Mouse (Mus musculus) embryonic stem cell, embryonic (primary cell): Measurements from ENCODE around the gene H2-Q7.

Experiments
- CTCF ChIA-PET, 4 experiments: fragments of 300-600 bp in 2 of 4; fragments of 350-600 bp in 2 of 4; sonication (Branson Sonifier 250); formaldehyde crosslinking; loops; one replicate each; lab custom pipeline; 2022; ENCODE audit warnings: inconsistent platforms in 2 of 4; lab: Charles Lee
- POLR2A ChIA-PET, 4 experiments: fragments of 300-600 bp in 2 of 4; fragments of 350-600 bp in 2 of 4; sonication (Branson Sonifier 250); formaldehyde crosslinking; loops; one replicate each; lab custom pipeline; 2022; ENCODE audit warnings: antibody characterized with exemption in 4 of 4, inconsistent platforms in 1 of 4; lab: Charles Lee

Gene H2-Q7

DNA sequence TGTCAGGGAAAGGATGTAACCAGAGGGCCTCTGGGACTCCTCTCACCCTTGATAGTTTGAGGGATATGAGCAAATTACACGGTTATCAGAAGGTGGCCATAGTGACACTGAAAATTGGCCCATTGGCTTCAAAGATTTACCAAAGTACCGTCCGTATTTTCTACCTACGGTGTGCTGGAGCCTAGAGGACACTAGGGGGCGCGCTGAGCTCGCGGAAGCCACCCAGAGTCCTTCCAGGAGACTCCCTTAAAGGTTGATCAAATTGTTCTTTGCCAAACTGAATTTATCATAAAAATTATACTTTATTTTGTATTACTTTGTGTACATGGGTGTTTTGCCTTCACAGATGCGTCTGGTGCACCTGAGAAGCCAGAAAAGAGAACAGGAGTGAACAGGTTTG lies 45.1 kb downstream of the H2-Q7 start:
- POLR2A ChIA-PET = interaction anchor here in 3 of 4 experiments (0.9 to 24.5 kb wide), 11 partner anchors 8 to 95 kb away, joined by 3 to 630 read pairs (median 5); partner anchors contain the start of genes Pou5f1 (in 2 of the 3), Cchcr1 (in 1 of the 3), Psors1c2 (in 1 of the 3) and Tcf19 (in 1 of the 3)
- CTCF ChIA-PET = interaction anchor here (0.5 to 4.3 kb wide), 41 partner anchors 8 to 765 kb away, joined by 3 to 46 read pairs (median 4); partner anchors contain the start of genes Cchcr1 (in 1 of the 4), Pou5f1 (in 1 of the 4) and Tcf19 (in 1 of the 4)

- CTCF ChIA-PET = interaction anchor here (0.5 to 4.3 kb wide), 25 partner anchors 9 to 402 kb away, joined by 3 to 46 read pairs (median 4); partner anchors contain the start of genes Cchcr1 (in 1 of the 4), Flot1 (in 1 of the 4), Pou5f1 (in 1 of the 4) and Tcf19 (in 1 of the 4)
Measured at GRCm38 (mm10) chr17:35485702-35486101, 46.7 kb downstream of the H2-Q7 start.

GRCm38 (mm10) chr17:35486726-35487125 lies 47.8 kb downstream of the H2-Q7 start:
- ChIA-PET CTCF (interaction anchor here in 3 of 4 experiments (0.6 to 4.3 kb wide), 8 partner anchors 17 to 257 kb away, joined by 3 to 46 read pairs (median 9); partner anchors contain the start of gene Pou5f1 (in 1 of the 3)), POLR2A (interaction anchor here (0.6 to 24.5 kb wide), 11 partner anchors 10 to 192 kb away, joined by 3 to 630 read pairs (median 9); partner anchors contain the start of genes Pou5f1 (in 2 of the 4), Cchcr1 (in 1 of the 4) and Tcf19 (in 1 of the 4))

More at GRCm38 (mm10) chr17:35485702-35486101, 46.7 kb downstream of the H2-Q7 start:
- POLR2A ChIA-PET = interaction anchor here (0.5 to 24.5 kb wide), 17 partner anchors 8 to 352 kb away, joined by 3 to 630 read pairs (median 5); partner anchors contain the start of genes Pou5f1 (in 3 of the 4), Cchcr1 (in 1 of the 4) and Tcf19 (in 1 of the 4)

- ChIA-PET POLR2A (interaction anchor here in 3 of 4 experiments (0.6 to 24.5 kb wide), 20 partner anchors 9 to 349 kb away, joined by 3 to 630 read pairs (median 5); partner anchors contain the start of genes Pou5f1 (in 3 of the 3), Cchcr1 (in 2 of the 3), Tcf19 (in 2 of the 3) and Cdsn (in 1 of the 3)), CTCF (interaction anchor here (0.6 to 3.8 kb wide), 24 partner anchors 9 to 301 kb away, joined by 3 to 36 read pairs (median 5); partner anchors contain the start of gene Pou5f1 (in 1 of the 4))
Measured at GRCm38 (mm10) chr17:35488041-35488440, 49.1 kb downstream of the H2-Q7 start.

- POLR2A ChIA-PET = interaction anchor here (0.7 to 24.5 kb wide), 29 partner anchors 10 to 103 kb away, joined by 3 to 630 read pairs (median 5); partner anchors contain the start of genes Pou5f1 (in 3 of the 4), Tcf19 (in 3 of the 4), Cchcr1 (in 2 of the 4) and Cdsn (in 1 of the 4)
- CTCF ChIA-PET = interaction anchor here (0.6 to 3.8 kb wide), 26 partner anchors 12 to 382 kb away, joined by 3 to 36 read pairs (median 5); partner anchors contain the start of genes Pou5f1 (in 1 of the 4) and Psors1c2 (in 1 of the 4)
Measured at GRCm38 (mm10) chr17:35490320-35490719, 51.4 kb downstream of the H2-Q7 start.
